Comparison of ENCODE assay signal across 8 mouse cellular contexts in the genomic region with DNA sequence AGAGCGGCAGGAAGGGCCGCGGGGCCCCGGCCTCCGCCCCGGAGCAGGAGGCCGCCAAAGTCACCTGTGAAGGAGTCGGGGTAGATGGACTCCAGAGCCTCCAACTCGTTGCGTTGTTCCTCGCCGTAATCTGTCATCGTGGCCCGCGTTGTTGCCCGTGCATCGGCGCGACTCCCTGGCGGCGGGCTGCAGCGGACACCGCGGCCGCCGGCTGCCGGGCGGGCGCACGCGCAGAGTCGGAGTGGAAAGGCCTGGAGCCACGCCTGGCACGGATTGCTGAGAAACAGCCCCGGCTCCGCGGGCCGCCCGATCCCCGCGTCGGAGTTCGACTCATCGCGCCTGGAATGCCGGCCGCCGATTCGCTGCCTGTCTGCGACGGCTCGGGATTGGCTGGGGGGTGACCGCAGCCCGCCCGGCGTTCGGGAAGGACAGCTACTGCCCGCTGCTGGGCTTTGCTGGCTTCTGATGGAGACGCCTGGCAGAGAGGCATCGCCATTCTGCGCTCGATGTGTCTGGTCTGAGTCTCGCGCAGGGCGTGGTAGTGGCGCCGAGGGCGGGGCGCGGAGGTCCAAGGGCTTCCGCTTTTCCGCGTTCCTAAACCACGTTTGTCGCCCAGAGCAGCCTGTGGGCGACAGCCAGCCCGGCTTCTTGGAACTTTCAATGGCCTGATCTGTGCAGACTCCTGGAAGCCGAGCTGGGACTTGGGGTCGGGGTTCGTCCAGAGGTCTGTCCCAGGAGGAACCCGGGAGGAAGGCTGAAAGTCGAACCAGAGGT. TPM values are rescaled to one million over a fixed set of nuclear protein-coding genes. Genes with fewer than 3 reads are reported as not detected.
DNase-seq lines count a peak whose midpoint lies in the region; ATAC-seq and TF ChIP-seq lines count a peak whose summit lies in the region.

A gene (minus strand): TSS at position 323 of the 774 bp plus-strand sequence.

- peak within 1 kb of the TSS; percentile 97 for H3K4me2 ChIP-seq in CH12.LX (ENCODE audit: insufficient read depth, low read depth, poor library complexity, severe bottlenecking)
- H3K4me2 ChIP-seq in forebrain, embryonic 11.5 days (ENCODE audit: low read depth, low read length, severe bottlenecking) = peak within 1 kb of the TSS; percentile 73
- peak within 1 kb of the TSS; percentile 77 for H3K4me2 ChIP-seq in heart, embryonic 16.5 days (ENCODE audit: low read depth, low read length)
- peak within 1 kb of the TSS; percentile 87 for H3K4me2 ChIP-seq in liver, embryonic 15.5 days
- peak within 1 kb of the TSS; percentile 76 for H3K4me2 ChIP-seq in neural tube, embryonic 12.5 days (replicated peaks)

- peak in 1 of 2 experiments; percentile 2; a peak in 1 of 4 replicates for TF ChIP-seq CTCF in CH12.LX (conservative IDR thresholded peaks at IDR 0.05 in 1 of 2, IDR thresholded peaks at IDR 0.05 in 1 of 2; ENCODE audit: low read depth in 2 of 2, low read length in 2 of 2)

- DNase-seq in CH12.LX (ENCODE audit: extremely low read depth) = peak; percentile 95
- peak; percentile 91 for DNase-seq in c-Kit-positive CD71-positive TER-119-negative erythroid progenitor cells, embryonic 14.5 days (ENCODE audit: low read depth)
- peak; percentile 99 for DNase-seq in forebrain, embryonic 11.5 days (ENCODE audit: low spot score)
- peak; percentile 97 to 98 for DNase-seq in kidney, postnatal 36 days
- peak; percentile 97 for DNase-seq in telencephalon, adult 2 months (ENCODE audit: low read depth, low spot score)

- WGBS in forebrain, embryonic 11.5 days = under 1% methylated on average over 82 of the region's 82 CpGs
- WGBS in heart, embryonic 16.5 days = under 1% methylated on average over 82 of the region's 82 CpGs
- WGBS in liver, embryonic 15.5 days (ENCODE audit: insufficient replicate concordance) = under 1% methylated on average over 82 of the region's 82 CpGs
- WGBS in neural tube, embryonic 12.5 days = under 1% methylated on average over 82 of the region's 82 CpGs

- peaks cover 35% of the 10 kb centered on the region for H3K79me2 ChIP-seq in CH12.LX (replicated peaks; ENCODE audit: control insufficient read depth, extremely low read depth, insufficient read depth, poor library complexity, severe bottlenecking)

- no peak for TF ChIP-seq RAD21 in CH12.LX (IDR thresholded peaks at IDR 0.05; ENCODE audit: low read depth, low read length)

- TF ChIP-seq POLR2A in CH12.LX (IDR thresholded peaks at IDR 0.05; ENCODE audit: low read depth, low read length) = peak; percentile 97

- H3K36me3 ChIP-seq in CH12.LX (replicated peaks in 1 of 2; ENCODE audit: control insufficient read depth in 1 of 2, insufficient read depth in 1 of 2, low read length in 1 of 2) = peaks cover 4 to 17% of the 10 kb centered on the region in 2 experiments
- H3K36me3 ChIP-seq in forebrain, embryonic 11.5 days (ENCODE audit: control insufficient read depth, insufficient read depth, low read length) = no peaks in the 10 kb centered on the region
- H3K36me3 ChIP-seq in heart, embryonic 16.5 days (ENCODE audit: control insufficient read depth, insufficient read depth) = no peaks in the 10 kb centered on the region; the same call in 1 of the 2 replicates
- H3K36me3 ChIP-seq in liver, embryonic 15.5 days (replicated peaks) = no peaks in the 10 kb centered on the region
- no peaks in the 10 kb centered on the region for H3K36me3 ChIP-seq in neural tube, embryonic 12.5 days

- peak within 1 kb of the TSS; percentile 68 for H3K27ac ChIP-seq in CH12.LX (ENCODE audit: insufficient read depth, low read depth)
- H3K27ac ChIP-seq in forebrain, embryonic 11.5 days (ENCODE audit: low read depth, low read length) = peak within 1 kb of the TSS; percentile 65
- peak within 1 kb of the TSS; percentile 97 for H3K27ac ChIP-seq in heart, embryonic 16.5 days (ENCODE audit: low read length)
- peak within 1 kb of the TSS; percentile 88 for H3K27ac ChIP-seq in liver, embryonic 15.5 days (replicated peaks)
- H3K27ac ChIP-seq in neural tube, embryonic 12.5 days = peak within 1 kb of the TSS; percentile 82

- TF ChIP-seq EP300 in CH12.LX (IDR thresholded peaks at IDR 0.05; ENCODE audit: low read length) = no peak

- H3K9ac ChIP-seq in CH12.LX (ENCODE audit: insufficient read depth, low read depth) = peak within 1 kb of the TSS; percentile 82
- peak within 1 kb of the TSS; percentile 75 for H3K9ac ChIP-seq in forebrain, embryonic 11.5 days (ENCODE audit: low read length)
- H3K9ac ChIP-seq in heart, embryonic 16.5 days (ENCODE audit: low read length) = peak within 1 kb of the TSS; percentile 92
- H3K9ac ChIP-seq in liver, embryonic 15.5 days = peak within 1 kb of the TSS; percentile 76
- peak within 1 kb of the TSS; percentile 90 for H3K9ac ChIP-seq in neural tube, embryonic 12.5 days

- no peaks in the 10 kb centered on the region for H3K27me3 ChIP-seq in CH12.LX (replicated peaks)
- no peaks in the 10 kb centered on the region for H3K27me3 ChIP-seq in forebrain, embryonic 11.5 days (ENCODE audit: control insufficient read depth, insufficient read depth, low read length)
- no peaks in the 10 kb centered on the region for H3K27me3 ChIP-seq in heart, embryonic 16.5 days (ENCODE audit: control insufficient read depth, insufficient read depth, low read length)
- H3K27me3 ChIP-seq in liver, embryonic 15.5 days = no peaks in the 10 kb centered on the region
- H3K27me3 ChIP-seq in neural tube, embryonic 12.5 days (replicated peaks) = no peaks in the 10 kb centered on the region

- H3K4me1 ChIP-seq in CH12.LX (ENCODE audit: control insufficient read depth in 1 of 2, insufficient read depth in 2 of 2) = peaks cover 8 to 34% of the 10 kb centered on the region in 2 experiments
- H3K4me1 ChIP-seq in forebrain, embryonic 11.5 days (replicated peaks; ENCODE audit: control insufficient read depth, insufficient read depth, low read length) = peaks cover 4% of the 10 kb centered on the region; the same call in 1 of the 2 replicates
- H3K4me1 ChIP-seq in heart, embryonic 16.5 days (ENCODE audit: control insufficient read depth, insufficient read depth, low read length) = peaks cover 16% of the 10 kb centered on the region
- peaks cover 40% of the 10 kb centered on the region for H3K4me1 ChIP-seq in liver, embryonic 15.5 days (replicated peaks)
- peaks cover 9% of the 10 kb centered on the region for H3K4me1 ChIP-seq in neural tube, embryonic 12.5 days

- peak; percentile 100 for ATAC-seq in forebrain, embryonic 11.5 days (replicated peaks; ENCODE audit: low FRiP score)
- ATAC-seq in heart, embryonic 16.5 days (replicated peaks; ENCODE audit: extremely low read depth, insufficient read depth, low FRiP score) = peak; percentile 99
- ATAC-seq in liver, embryonic 15.5 days (ENCODE audit: insufficient read depth) = peak; percentile 99
- ATAC-seq in neural tube, embryonic 12.5 days (ENCODE audit: low FRiP score, low read depth) = peak; percentile 100

- in situ Hi-C loops in CH12.LX (cut with MboI; ENCODE audit: low pct_ligation_motif_present, low pct_unique_long_range_greater_than_20kb, low sequenced_read_pairs) = no loop called here

- H3K9me3 ChIP-seq in CH12.LX (replicated peaks; ENCODE audit: low read length) = no peaks in the 10 kb centered on the region
- no peaks in the 10 kb centered on the region for H3K9me3 ChIP-seq in forebrain, embryonic 11.5 days (ENCODE audit: control insufficient read depth, low read length)
- no peaks in the 10 kb centered on the region for H3K9me3 ChIP-seq in heart, embryonic 16.5 days (replicated peaks; ENCODE audit: control insufficient read depth, low read length)
- H3K9me3 ChIP-seq in liver, embryonic 15.5 days (replicated peaks) = no peaks in the 10 kb centered on the region
- no peaks in the 10 kb centered on the region for H3K9me3 ChIP-seq in neural tube, embryonic 12.5 days

- dilution Hi-C loops in CH12.LX (cut with MboI; ENCODE audit: extremely low pct_ligation_motif_present, extremely low pct_unique_long_range_greater_than_20kb, low sequenced_read_pairs) = no loop called here

- H3K4me3 ChIP-seq in CH12.LX (replicated peaks in 1 of 3; ENCODE audit: low read depth in 2 of 3, low read length in 2 of 3, poor library complexity in 1 of 3) = peak within 1 kb of the TSS; percentile 72 to 90 (median 89)
- H3K4me3 ChIP-seq in forebrain, embryonic 11.5 days (ENCODE audit: low read depth, low read length) = peak within 1 kb of the TSS; percentile 73
- H3K4me3 ChIP-seq in heart, embryonic 16.5 days (ENCODE audit: low read length) = peak within 1 kb of the TSS; percentile 94
- peak within 1 kb of the TSS; percentile 83 for H3K4me3 ChIP-seq in liver, embryonic 15.5 days (replicated peaks)
- peak within 1 kb of the TSS; percentile 82 for H3K4me3 ChIP-seq in neural tube, embryonic 12.5 days

TF ChIP-seq in CH12.LX, 34 proteins besides CTCF, POLR2A, EP300 and RAD21 (continues in another document):
- TF ChIP-seq SIN3A (IDR thresholded peaks at IDR 0.05; ENCODE audit: low read length) (peak; percentile 73), RCOR1 (conservative IDR thresholded peaks at IDR 0.05; ENCODE audit: low read depth, low read length) (no peak), MAFK (IDR thresholded peaks at IDR 0.05; ENCODE audit: insufficient replicate concordance, low read length) (no peak), CHD2 (IDR thresholded peaks at IDR 0.05; ENCODE audit: low read length) (peak; percentile 66; the same call in 1 of the 2 replicates), ZNF384 (IDR thresholded peaks at IDR 0.05; ENCODE audit: low read depth, low read length) (no peak), TCF12 (IDR thresholded peaks at IDR 0.05; ENCODE audit: low read depth, low read length) (peak; percentile 97), ETS1 (conservative IDR thresholded peaks at IDR 0.05; ENCODE audit: low read depth, low read length) (no peak), E2F4 (IDR thresholded peaks at IDR 0.05; ENCODE audit: insufficient replicate concordance, low read depth, low read length) (no peak), USF1 (IDR thresholded peaks at IDR 0.05; ENCODE audit: low read depth, low read length) (no peak), SMC3 (IDR thresholded peaks at IDR 0.05; ENCODE audit: low read depth, low read length) (no peak), ZKSCAN1 (IDR thresholded peaks at IDR 0.05; ENCODE audit: borderline replicate concordance, low read depth, low read length) (no peak), MYC (IDR thresholded peaks at IDR 0.05; ENCODE audit: low read depth, low read length) (peak; percentile 55; the same call in 1 of the 2 replicates), NELFE (IDR thresholded peaks at IDR 0.05; ENCODE audit: low read depth, low read length) (peak; percentile 78), CHD1 (IDR thresholded peaks at IDR 0.05; ENCODE audit: low read depth, low read length) (no peak)

RNA-seq across cellular contexts. Expression of the gene that starts here (rescaled TPM):
- total RNA-seq in CH12.LX (2012; rRNA removed) (186 and 204 TPM in 2 replicates), CH12.LX (2014; rRNA removed) (293 and 321 TPM in 2 replicates)
- polyA plus RNA-seq in CH12.LX (2012; ENCODE audit: insufficient read length, low read depth) = 235 and 269 TPM in 2 replicates
- 151 and 165 TPM in 2 replicates for polyA plus RNA-seq in forebrain, embryonic 11.5 days (2014; fragmentation: Nextera tagmentation; extraction: Ambion mirVana)
- 89.5 and 94.5 TPM in 2 replicates for polyA plus RNA-seq in heart, embryonic 16.5 days (2015; fragmentation: Nextera tagmentation; extraction: Ambion mirVana)
- 31.0 and 33.4 TPM in 2 replicates for polyA plus RNA-seq in liver, embryonic 15.5 days (2015; fragmentation: Nextera tagmentation; extraction: Ambion mirVana)
- 134 and 142 TPM in 2 replicates for polyA plus RNA-seq in neural tube, embryonic 12.5 days (2016; fragmentation: Nextera tagmentation; extraction: Ambion mirVana)

Comparison
In these comparisons a context has a peak if more than half of its experiments do, and no peak if none do; other contexts are left out.
1. Peak in every context shown above with its lines: DNase-seq, ATAC-seq, H3K4me3 ChIP-seq and H3K27ac ChIP-seq.